Mouse (Mus musculus) layer of hippocampus, postnatal 14 days (tissue): ENCODE results near the gene Blm. TPM values are rescaled to one million over a fixed set of nuclear protein-coding genes. Genes with fewer than 3 reads are reported as not detected.
A peak's percentile ranks its signal among the peaks of the same experiment; 100 is the strongest.

Source experiments
- DNase-seq, 2 experiments: peaks; one replicate each; pipeline ENCODE4 v3.0.0; 2021 to 2022; ENCODE audit warnings: low spot score in 2 of 2, mixed read lengths in 1 of 2
- total RNA-seq, 2 experiments: library from RNA; stranded (reverse); gene quantifications; 2 replicates each; pipeline ENCODE4 v1.2.3; 2021

The Blm gene
- total RNA-seq, 2 experiments from 2014 or later = 4.6 to 6.3 TPM

GRCm38 (mm10) chr7:80412279-80412678 lies 122.6 kb downstream of the Blm start:
- peak; percentile 36 to 63 for DNase-seq

DNA sequence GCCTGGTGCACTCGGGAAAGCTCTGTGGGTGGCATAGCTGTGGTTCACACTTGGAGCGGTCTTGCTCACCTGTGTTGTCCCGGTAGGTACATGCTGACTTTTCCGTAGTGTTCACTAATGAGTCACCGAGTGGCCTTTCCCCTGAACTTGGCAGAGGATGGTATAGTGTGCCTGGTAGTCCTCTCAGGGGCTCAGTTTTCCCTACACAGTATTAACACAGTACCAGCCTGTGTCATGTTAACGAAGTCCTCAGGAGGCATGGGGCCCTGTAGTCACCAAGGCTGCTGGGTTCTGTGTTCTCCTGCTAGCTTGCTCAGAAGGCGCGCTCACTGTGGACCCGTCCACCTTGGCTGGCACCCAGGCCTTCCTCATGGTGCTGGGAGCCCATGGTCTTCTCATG lies 124.5 kb downstream of the Blm start:
- no peak for DNase-seq

- DNase-seq = no peak
Observed at GRCm38 (mm10) chr7:80407712-80408111, 127.2 kb downstream of the Blm start.

GRCm38 (mm10) chr7:80406186-80406585 lies 128.7 kb downstream of the Blm start:
- DNase-seq = no peak

DNA sequence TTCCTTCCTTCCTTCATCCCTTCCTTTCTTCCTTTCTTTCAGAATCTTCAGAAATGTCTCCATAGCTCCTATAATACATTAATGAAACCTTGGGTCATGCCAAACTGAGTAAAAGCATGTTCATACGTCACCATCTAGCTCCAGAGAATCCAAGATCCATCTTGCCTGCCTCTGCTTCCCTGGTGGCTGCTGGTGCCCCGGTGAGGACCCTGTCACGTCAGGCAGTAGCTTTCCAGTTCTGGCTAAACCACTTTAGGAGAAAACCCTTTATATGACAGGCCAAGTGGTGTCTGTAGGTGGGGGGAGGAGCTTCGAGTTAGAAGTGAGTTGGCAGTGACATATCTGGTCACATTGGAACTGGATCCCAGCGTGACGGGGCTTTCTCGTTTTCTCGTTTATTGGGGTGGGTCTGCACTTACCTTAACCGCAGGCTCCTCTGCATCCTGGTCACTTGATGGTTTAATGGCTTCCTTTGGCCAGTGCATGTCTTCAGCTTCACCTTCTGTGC lies 129.7 kb downstream of the Blm start, which contains the start of gene Furin:
Gene Furin, minus strand, starts transcription at position 249 of the 508 bp plus-strand sequence.
- DNase-seq = no peak

Other genes starting within 250 kb of the Blm start
- gene Prc1, start 240.7 kb downstream of the Blm start, total RNA-seq = 1 to 10 TPM; 2.4 to 4.9 TPM
- 10 to 100 TPM; 14.5 to 15.4 TPM for gene Rccd1, start 210.7 kb downstream of the Blm start, total RNA-seq
- gene Unc45a, start 194.1 kb downstream of the Blm start, total RNA-seq = 10 to 100 TPM; 40.6 to 47.9 TPM
- gene Hddc3, start 192.0 kb downstream of the Blm start, total RNA-seq = 10 to 100 TPM; 45.8 to 46.3 TPM
- gene Man2a2, start 163.7 kb downstream of the Blm start, total RNA-seq = 100 to 1,000 TPM; 124 to 139 TPM
- gene Fes, start 147.2 kb downstream of the Blm start, total RNA-seq = 1 to 10 TPM; 5.6 to 9.9 TPM
- gene Furin, start 129.7 kb downstream of the Blm start, total RNA-seq = 10 to 100 TPM; 48.7 to 50.3 TPM
- gene Crtc3, start 153.8 kb upstream of the Blm start, total RNA-seq = 10 to 100 TPM; 20.9 to 21.7 TPM